Mouse (Mus musculus) lung, postnatal 14 days (tissue): ENCODE results near the gene Alkbh6.

Experiments used
- DNase-seq: peaks from one replicate; pipeline ENCODE4 v3.0.0; 2021

Gene Alkbh6

DNA sequence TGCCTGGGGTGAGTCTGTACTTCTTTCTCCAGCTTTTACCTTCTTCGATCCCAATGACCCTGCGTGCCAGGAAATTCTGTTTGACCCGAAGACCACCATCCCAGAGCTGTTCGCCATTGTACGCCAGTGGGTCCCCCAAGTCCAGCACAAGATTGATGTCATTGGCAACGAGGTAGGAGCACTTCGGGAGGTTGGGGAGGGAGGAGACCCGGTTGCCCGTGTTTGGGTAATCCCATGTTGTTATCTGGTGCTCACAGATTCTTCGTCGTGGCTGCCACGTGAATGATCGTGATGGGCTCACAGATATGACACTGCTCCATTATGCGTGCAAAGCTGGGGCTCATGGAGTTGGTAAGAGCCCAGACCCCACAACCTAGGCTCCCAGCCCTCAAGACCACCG lies 11.7 kb upstream of the Alkbh6 start:
- no peak for DNase-seq

DNA sequence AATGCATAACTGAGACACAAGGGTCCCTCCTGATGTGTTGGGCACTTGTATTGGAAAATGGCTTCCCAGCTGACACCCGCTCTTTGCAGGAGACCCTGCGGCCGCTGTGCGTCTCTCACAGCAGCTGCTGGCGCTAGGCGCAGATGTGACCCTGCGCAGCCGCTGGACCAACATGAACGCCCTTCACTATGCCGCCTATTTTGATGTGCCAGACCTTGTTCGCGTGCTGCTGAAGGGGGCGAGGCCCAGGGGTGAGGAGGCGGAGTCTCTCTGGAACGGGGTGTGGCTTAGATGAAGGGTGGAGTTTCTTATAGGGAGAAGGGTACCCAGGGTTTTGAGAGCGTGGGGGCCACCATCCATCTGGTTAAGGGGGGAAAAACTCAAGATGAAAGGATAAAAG lies 11.3 kb upstream of the Alkbh6 start:
- no peak for DNase-seq

DNA sequence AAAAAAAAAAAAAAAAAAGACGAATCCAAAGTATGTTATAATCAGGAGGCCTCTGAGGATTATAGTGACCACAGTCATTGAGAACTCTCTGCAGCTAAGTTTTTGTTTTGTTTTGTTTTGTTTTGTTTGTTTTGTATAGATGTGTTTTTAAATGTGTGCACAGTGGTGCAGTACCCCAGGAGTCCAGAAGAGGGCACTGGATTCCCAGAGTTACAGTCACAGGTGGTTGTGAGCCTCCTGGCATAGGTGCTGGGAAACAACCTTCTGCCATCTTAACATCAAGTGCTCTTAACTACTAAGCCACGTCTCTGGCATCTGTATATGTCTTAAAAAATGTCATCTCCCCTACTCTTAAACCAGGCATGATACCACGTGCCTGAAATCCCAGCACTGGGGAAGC lies 7.6 kb upstream of the Alkbh6 start:
- DNase-seq: peak; percentile 29

DNA sequence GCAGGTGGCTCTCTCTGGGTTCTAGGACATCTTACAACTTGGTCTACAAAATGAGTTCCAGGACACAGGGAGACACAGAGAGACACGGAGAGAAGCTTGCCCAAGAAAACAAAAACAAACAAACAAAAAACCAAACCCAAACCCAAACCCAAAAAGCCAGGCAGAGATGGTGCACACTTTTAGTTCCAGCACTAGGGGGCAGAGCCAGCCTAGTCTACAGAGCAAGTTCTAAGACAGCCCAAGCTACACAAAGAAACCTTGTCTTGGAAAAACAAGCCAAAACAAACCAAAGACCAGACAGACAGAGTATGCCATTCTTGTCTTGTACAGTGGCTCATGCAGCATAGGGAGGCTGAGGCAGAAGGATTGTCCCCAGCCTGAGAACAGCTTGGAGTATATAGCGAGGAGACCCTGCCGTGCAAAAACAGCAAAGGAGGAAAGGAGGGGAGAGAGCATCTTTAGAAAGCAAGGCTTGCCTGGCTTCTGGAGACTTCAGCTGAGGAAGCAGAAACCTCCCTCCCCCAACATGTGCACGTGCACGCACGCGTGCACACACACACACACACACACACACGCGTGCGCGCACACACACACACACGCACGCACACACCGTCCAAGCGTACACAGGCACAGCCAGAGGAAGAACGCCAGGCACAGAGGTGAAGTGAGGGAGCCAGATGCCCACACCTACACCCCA lies 2.3 kb upstream of the Alkbh6 start:
- DNase-seq: no peak

DNA sequence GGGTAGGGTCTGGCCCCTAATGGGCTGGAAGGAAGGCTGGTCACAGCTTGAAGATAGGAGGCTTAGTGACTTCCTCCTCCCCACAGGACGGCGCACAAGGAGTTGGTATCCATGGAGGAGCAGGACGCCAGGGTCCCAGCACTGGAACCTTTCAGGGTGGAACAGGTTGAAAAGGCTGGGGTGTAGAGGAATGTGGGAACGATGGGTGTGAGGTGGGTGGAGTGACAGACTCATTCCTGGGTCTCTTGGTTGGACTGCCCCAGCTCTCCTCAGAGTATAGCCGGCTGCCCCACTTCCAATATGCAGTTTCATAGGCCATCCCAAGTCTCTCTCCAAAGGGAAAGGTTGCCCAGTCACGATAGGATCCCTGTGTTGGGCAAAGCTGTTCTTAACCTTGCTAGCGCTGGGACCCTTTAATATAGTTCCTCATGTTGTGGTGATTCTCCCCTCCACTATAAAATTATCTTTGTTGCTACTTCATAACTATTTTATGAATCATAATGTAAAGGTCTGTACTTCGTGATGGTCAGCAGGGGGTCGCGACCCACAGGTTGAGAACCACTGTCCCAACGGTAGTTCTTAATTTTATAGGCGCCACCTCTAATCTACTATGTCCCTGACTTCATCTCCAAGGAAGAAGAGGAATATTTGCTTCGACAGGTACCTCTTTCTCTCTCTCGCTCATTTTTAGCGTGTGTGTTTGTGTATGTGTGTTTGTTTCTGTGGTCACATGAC lies 1.0 kb downstream of the Alkbh6 start:
- DNase-seq: no peak

DNA sequence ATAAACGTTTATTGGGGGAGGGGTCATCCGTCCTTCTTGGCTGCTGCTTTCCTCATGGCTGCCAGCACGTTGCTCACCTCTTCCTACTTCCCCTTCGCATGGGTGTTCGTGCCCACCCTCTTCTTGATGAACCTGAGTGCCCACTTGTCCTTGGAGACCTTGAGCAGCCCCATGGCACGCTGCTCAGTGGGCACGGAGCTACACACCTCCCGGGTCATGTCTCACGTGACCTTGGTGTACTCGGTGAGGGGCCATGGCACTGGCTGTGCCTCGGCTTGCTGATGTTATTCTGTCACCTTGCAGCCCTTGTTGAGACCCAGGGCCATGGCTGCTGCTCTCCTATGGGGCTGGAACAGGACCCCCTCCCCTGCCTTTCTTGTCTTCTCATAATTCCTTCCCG lies 1.6 kb downstream of the Alkbh6 start:
- DNase-seq: no peak

DNA sequence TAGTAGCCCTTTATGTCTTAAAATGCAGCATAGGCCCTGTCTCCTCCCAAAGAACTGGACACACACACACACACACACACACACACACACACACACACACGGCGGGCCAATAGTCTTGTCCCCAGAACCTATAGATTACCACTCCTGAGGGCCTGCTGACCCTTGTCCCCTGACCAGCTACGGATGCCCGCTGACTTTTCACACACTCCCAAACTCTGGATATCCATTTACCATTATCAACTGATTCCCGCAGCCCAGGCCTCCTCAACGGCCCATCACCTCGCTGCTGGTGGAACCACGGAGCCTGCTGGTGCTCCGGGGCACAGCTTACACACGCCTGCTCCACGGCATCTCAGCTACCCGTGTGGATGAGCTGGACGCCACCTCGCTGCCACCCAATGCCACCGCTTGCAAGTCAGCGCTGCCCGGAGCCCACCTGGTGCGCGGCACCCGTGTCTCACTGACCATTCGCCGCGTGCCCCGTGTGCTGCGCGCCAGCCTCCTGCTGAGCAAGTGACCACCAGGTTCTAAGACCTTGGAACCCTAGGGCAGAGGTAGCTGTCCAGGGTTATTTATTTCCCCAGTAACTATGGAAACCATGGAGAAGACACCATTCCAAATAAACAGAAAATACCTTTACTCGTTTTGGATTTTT lies 5.3 kb downstream of the Alkbh6 start:
- DNase-seq: no peak

DNA sequence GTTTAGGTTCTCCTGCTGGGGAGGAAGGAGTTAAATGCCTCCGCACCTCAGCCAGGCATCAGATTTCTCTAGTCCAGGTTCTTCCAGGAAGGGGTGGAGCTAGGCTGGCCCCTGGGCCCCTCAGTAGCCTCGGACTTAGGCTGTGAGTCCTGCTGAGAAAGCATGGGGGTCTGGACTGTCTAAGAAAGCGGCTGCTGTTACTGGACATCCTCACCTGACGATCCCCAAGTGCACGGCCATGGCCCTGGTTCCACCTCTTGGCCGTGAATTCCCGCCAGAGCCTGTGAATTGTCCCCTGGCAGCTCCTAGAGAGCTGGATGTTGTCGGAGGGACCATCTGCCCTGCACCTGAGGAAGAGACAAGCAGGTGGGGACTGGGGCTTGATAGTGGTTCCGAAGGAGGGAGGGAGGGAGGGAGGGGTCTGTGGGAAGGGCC lies 6.2 kb downstream of the Alkbh6 start, which contains the start of gene Syne4:
Gene Syne4, plus strand, starts transcription at position 87 of the 435 bp plus-strand sequence.
- no peak for DNase-seq

DNA sequence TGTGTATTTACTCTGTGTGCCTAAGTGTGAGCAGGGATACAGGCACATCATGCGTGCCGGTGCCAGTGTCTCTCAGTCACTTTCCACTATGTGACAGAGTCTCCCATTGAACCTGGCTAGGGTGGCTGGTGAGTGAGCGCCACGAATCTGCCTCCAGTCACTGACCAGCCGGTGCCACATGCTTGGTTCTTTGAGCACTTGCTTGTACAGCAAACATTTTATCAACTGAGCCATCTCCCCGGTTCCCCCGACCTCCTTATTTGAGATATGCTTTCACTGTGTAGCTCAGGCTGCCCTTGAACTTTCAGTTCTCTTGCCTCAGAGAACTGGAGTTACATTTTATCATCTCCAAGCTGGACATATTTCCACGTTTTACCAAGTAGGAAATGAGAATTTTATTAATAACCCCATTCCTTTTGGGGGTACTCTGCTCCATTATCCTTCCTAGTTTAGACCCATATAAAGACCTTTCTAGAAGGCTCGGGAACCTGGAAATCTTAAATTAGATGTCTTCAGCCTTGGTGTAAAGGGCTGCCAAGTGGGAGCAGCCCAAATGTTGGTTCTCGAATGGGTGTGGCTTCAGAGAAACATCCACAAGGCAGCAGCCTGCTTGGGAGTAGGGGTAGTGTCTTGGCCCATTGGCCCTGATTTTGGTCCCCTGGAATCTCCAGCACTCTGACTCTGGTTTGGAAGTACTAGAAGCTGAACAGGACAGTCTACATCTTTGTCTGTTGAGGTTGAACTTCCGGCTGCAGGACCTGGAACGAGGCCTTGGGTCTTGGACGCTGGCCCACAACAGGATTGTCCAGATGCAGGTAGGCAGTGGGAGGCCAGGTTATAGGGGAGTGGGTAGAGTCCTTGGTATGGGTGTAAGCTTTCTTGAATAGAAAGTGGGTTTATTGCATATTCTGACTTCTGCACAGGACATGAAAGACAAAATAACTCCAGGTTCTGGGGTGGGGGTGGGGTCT lies 7.3 kb downstream of the Alkbh6 start:
- no peak for DNase-seq

DNA sequence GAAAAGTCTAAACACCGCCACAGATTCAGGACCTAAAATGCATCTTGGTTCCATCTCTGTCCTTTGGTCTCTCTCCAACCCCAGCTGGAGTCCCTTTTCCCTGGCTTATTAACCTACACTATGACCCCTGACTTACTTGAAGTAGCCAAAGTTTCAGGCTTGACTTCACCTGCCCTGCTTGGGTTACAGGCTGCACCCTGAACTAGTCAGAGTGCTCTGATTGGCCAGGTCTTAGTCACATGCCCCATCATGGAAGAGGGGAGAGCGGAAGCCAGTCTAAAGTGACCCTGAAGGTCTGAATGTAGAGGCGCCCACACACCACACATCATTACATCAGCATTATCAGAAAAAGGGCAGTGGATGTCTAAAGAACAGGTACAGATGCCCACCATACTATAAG lies 9.6 kb downstream of the Alkbh6 start:
- no peak for DNase-seq

DNA sequence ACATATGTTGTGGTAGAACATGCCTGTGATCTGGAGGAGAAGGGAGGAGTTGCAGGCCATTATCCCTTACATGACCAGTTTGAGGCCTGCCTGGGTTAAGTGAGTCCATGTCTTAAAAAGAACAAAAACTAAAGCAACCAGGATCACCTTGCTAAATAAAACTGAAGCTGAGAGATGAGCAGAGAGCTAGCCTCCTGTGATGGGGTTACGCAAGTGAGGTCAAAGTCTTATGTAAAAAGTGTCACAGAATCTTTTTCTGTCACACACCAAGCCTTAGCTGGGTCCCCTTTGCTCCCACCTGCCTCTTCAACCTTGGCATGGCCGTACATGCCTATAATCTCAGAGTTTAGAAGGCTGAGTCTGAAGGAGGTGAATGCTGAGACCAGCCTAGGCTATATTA lies 12.4 kb downstream of the Alkbh6 start:
- no peak for DNase-seq

DNA sequence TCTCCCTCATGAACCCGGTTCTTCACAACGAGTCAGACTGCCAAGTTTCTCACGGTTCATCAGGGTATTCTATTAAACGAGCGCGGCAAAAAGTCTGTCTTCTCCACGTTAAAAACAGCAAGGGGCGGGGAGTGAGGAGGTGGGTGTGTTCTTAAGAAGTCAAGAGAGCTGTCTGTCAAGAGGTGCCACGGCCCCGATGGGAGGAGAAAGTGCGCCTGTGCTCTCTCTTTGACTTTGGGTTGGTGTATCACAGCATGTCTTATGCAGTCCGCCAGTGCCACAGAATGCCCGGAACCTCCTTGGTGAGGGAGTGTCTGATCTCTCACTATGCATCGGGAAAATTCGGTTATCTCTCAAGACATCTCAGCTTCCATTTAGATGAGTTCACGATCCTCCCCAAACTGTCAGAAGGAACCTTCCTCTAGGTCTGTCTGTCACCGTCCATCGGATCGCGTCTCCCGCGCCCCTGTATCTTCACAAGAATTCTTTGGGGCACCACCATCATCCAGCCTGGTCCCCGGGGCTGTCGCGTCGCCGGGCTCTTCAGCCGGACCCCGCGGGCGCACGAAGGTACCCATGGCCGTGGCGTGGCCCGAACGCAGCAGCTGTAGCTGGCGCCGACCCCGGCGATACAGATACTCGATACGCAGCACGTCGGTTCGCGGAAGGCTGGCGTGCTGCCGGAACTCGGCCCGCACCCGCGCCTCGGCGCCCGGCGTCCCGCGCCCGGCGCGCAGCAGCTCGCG lies 13.2 kb downstream of the Alkbh6 start, which contains the start of gene E130208F15Rik:
Gene E130208F15Rik, plus strand, starts transcription at position 202 of the 746 bp plus-strand sequence.
- peak; percentile 69 for DNase-seq

DNA sequence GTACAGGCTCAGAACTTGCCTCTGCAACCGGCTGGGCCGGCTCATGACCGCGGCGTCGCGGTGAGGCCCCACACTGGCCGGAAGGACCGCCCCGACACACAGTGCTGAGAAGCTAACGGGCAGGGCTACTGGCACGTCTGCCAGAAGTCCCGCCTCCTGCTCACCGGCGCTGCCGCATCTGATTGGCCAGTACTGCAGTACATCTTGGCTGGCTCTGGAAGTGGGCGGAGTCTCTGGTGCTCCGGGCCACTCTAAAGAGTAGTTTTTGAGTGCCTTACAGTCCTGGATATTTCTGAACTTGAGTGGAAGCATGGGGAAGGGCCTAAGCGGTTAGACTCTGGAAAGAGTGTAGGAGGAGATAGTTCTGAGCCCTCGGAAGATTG lies 13.8 kb downstream of the Alkbh6 start:
- peak; percentile 98 for DNase-seq

DNA sequence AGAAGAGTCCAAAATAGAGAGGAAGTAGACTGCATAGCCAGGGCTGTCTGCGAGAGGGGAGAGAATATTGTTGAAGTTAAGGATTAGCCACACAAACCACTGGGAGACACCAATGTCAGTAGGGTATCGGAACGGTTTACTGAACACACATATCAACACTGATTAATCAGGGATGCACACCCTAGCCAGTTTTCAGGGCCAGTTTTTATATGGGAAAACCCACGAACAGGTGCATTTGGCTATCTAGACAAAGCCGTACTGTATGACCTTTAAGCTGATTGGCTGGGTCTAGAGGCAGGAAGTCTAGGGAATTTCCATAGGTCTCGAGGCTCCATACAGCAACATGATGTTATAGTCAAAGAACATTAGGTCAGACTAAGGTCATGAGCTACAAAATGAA lies 14.3 kb downstream of the Alkbh6 start:
- DNase-seq: no peak

DNA sequence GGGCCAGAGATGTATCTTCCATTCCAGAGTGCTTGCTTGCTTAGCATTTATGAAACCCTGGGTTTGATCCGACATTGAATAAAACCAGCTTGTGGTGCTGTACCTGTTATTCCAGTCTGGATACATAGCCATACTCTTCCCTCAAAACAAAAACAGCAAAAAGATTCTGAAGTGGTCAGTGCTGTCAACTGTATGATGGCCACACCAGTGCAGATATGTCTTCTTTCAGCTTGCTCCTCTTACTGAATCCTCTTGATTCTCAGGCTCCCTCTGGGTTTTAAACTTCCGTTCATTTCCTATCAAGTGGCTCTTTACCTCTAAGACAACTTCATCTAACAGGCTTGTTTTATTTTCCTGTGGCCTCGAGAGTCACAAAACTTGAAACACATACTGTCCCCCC lies 15.3 kb downstream of the Alkbh6 start, which contains the start of gene Sdhaf1:
Gene Sdhaf1, minus strand, starts transcription at position 101 of the 400 bp plus-strand sequence.
- DNase-seq: no peak

DNA sequence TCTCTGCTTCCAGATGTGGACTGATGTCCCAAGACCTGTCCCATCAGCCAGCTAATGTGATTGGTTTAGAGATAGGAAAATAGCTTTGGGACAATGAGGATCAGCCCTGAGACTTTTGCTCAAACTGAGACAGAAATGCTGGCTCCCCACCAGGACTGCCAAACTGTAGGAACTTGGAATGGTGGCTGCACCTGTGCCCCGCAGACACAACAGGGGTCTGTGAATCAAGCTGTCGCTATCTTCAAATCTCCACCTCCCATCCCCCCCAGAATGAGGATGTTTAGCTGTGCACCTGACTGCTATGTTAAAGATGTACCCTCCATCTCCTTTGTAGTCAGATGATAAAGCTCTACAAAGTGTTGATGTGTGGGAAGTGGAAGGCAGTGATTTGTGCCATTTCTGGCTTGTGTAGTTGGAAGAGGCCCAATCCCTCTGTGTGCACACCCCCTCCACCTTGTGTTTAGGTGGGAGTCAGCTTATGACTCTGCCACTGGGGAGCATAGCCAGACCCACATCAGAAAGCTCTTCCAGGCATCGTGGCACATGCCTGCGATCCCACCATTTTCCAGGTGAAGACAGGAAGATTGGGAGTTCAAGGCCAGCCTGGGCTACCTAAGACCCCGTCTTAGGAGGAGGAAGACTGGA lies 15.9 kb downstream of the Alkbh6 start:
- DNase-seq: no peak

DNA sequence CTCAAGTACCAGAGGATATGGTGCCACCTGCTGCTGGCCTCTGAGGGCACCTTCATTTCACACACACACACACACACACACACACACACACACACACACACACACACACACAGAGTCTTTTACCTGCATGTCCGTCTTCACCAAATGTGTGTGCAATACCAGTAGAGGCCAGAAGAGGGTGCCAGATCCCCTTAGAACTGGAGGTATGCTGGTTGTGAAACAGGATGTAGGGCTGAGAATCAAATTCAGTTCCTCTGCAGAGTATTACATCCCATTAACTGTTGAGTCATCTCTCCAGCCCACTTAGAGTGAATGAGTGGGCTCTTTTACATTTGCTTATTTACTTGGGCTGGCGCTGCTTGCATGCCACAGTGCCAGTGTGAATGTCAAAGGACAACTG lies 16.8 kb downstream of the Alkbh6 start:
- DNase-seq: peak; percentile 51

DNA sequence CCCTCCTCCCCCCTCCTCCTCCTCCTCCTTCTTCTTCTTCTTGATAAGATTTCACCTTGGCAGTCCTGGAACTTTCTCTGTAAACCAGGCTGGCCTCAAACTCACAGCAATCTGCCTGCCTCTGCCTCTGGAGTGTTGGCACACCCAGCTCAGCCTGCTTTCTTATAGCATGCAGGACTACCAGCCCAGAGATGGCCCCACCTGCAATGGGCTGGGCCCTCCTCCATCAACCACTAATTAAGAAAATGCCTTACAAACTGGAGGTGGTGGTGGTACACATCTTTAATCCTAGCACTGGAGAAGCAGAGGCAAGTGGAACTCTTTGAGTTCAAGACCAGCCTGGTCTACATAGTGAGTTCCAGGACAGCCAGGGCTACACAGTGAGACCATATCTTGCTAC lies 17.9 kb downstream of the Alkbh6 start:
- no peak for DNase-seq

DNA sequence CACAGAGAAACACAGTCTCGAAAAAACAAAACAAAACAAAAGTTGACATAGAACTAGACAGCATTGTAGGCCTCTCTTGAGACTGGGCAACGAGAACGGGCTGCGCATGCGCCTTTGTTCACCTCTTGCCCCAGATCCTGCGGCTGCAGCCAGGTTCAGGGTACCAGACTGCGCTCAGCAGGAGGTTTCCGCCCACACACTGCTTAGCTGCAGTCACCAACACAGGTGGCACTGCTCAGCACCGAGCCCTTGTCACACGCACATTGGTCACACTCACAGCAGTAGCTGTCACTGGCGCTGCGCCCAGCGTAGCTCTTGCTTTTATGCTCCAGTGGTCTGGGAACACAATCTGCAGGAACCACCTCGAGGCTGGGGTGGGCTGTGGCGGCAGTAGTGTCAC lies 18.6 kb downstream of the Alkbh6 start:
- DNase-seq: peak; percentile 50

DNA sequence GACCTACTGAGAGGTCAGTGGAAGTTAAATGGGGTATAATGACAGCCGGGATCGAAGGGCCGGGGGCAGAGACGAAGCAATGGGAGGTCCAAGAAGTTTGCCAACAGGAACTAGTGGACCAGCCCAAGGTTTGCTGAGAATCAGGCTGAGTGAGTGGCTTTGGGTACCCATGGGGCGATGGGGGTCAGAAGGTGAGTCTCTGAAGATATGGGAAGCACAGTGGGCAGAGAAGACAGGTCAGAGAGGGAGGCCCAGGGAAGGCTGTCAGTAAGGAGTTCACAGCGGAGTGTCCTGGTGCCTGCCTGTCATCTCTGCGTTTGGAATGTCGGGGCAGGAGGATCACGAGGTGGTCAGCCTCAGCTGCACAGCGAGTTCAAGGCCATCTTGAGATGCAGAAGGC lies 19.9 kb downstream of the Alkbh6 start:
- no peak for DNase-seq

DNA sequence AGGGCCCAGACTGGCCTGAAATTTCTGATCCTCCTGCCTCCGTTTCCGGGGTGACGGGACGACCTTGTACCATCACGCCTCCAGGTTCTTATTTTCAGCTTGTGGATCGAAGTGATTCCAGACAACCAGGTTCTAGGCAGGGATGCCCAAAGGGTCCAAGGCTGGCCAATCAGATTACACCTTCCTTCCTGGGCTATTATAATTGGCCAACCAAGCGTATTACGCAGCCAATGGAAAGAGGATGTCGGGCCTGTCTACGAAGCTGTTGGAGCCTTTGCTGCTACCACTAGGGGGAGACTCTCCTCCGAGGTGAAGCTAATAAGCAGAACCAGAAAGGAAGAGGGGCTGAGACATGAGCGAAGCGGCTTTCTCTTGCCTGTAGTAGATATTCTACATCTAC lies 23.4 kb downstream of the Alkbh6 start:
- DNase-seq: peak; percentile 79
